Mouse (Mus musculus) adrenal gland, adult 2 months (tissue): ENCODE measurements around the gene Clptm1l. TPM values are rescaled to one million over a fixed set of nuclear protein-coding genes. Genes with fewer than 3 reads are reported as not detected.

Source experiments
- DNase-seq: peaks from one replicate; pipeline ENCODE4 v3.0.0; 2021
- polyA plus RNA-seq: library from polyadenylated mRNA; depleted of rRNA; stranded (reverse); fragments of >200 nt; gene quantifications from 2 replicates; pipeline ENCODE4 v1.2.3, GENCODE M21; 2012; rRNA removed
- total RNA-seq, 2 experiments: library from RNA; stranded (reverse); gene quantifications; 2 replicates each; pipeline ENCODE4 v1.2.3; 2021

The Clptm1l gene
- total and polyA plus RNA-seq, 3 experiments, result 141 to 166 (median 161) TPM

DNA sequence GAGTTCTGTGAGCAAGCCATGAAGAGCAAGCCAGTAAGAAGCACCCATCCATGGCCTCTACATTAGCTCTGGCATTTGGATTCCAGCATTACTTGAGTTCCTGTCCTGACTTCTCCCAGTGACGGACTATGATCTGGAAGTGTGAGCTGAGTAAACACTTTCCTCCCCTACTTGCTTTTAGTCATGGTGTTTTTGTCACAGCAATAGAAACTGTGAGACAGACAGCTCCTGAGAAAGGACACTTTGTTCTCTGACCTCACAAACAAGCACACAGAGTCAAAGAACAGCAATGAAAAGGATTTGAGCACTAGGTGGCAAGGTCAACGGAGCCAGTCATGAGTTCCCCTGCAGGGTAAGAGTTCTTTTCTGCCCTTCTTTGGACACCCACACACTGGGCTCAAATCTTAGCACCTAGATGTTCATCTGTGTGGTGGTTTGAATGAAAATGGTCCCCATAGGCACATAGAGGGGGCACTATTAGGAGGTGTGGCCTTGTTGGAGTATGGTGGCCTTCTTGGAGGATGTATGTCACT lies 56.4 kb downstream of the Clptm1l start:
- DNase-seq, result no peak

Other genes starting within 250 kb of the Clptm1l start
- gene Lpcat1, start 136.8 kb upstream of the Clptm1l start, total RNA-seq, result 10 to 100 TPM; 11.8 to 17.3 TPM
- 20.3 and 23.4 TPM in 2 replicates for gene Lpcat1, start 136.8 kb upstream of the Clptm1l start, polyA plus RNA-seq
- under 1 TPM in 1 of 2 experiments, not detected in 1; 0.09 TPM for gene Slc6a3, start 67.3 kb upstream of the Clptm1l start, total RNA-seq
- gene Slc6a3, start 67.3 kb upstream of the Clptm1l start, polyA plus RNA-seq, result 0.13 TPM in 1 of 2 replicates, not detected in the other
- 1 to 10 TPM; 6.2 to 6.8 TPM for gene Tert, start 22.9 kb downstream of the Clptm1l start, total RNA-seq
- gene Tert, start 22.9 kb downstream of the Clptm1l start, polyA plus RNA-seq, result 12.0 and 21.4 TPM in 2 replicates
- not detected for gene Slc6a18, start 74.0 kb downstream of the Clptm1l start, total RNA-seq
- not detected in 2 replicates for gene Slc6a18, start 74.0 kb downstream of the Clptm1l start, polyA plus RNA-seq
- gene Slc6a19, start 100.9 kb downstream of the Clptm1l start, total RNA-seq, result under 1 TPM; 0.20 to 0.48 TPM
- gene Slc6a19, start 100.9 kb downstream of the Clptm1l start, polyA plus RNA-seq, result 0.09 and 0.17 TPM in 2 replicates
- gene Slc12a7, start 129.1 kb downstream of the Clptm1l start, total RNA-seq, result 10 to 100 TPM; 29.3 to 49.3 TPM
- gene Slc12a7, start 129.1 kb downstream of the Clptm1l start, polyA plus RNA-seq, result 50.5 and 57.0 TPM in 2 replicates
- 1 to 10 TPM; 1.4 to 2.8 TPM for gene Nkd2, start 243.6 kb downstream of the Clptm1l start, total RNA-seq
- 1.8 and 3.7 TPM in 2 replicates for gene Nkd2, start 243.6 kb downstream of the Clptm1l start, polyA plus RNA-seq